Mouse (Mus musculus) Patski (cell line): ENCODE measurements around the gene Vwa7. TPM values are rescaled to one million over a fixed set of nuclear protein-coding genes. Genes with fewer than 3 reads are reported as not detected.

Experiments used
- ATAC-seq: fragments of 100-300 bp; one replicate; pipeline ENCODE4 v1.8.0; 2021
- CTCF ChIA-PET: fragments of 350-600 bp; sonication (Branson Sonifier 250); formaldehyde crosslinking; loops from one replicate; lab custom pipeline; 2022; ENCODE audit warnings: inconsistent platforms; lab: Charles Lee
- POLR2A ChIA-PET: fragments of 350-600 bp; sonication (Branson Sonifier 250); formaldehyde crosslinking; loops from one replicate; lab custom pipeline; 2022; ENCODE audit warnings: antibody characterized with exemption, inconsistent platforms; lab: Charles Lee
- DNase-seq: peaks from one replicate; pipeline ENCODE4 v3.0.0-alpha.2; 2011; ENCODE audit warnings: low read depth, low spot score
- H3K27me3 ChIP-seq: fragments of 371-371 bp; one replicate; pipeline ENCODE4 v1.5.1; 2021
- CTCF ChIP-seq: fragments of 100-300 bp; IDR thresholded peaks from one replicate; pipeline ENCODE4 v1.5.1; 2021
- in situ Hi-C: fragments of 300-500 bp; cut with MboI; formaldehyde crosslinking; loops from 3 replicates; pipeline ENCODE4 v1.11.1; 2018; ENCODE audit warnings: low pct_unique_long_range_greater_than_20kb, mixed read lengths
- polyA plus RNA-seq: library from polyadenylated mRNA; unstranded; gene quantifications from one replicate; pipeline ENCODE4 v1.2.3, GENCODE M21; 2021

The Vwa7 gene
- polyA plus RNA-seq, 1 experiment from 2014 or later: 1.2 TPM

- CTCF ChIA-PET: no interaction called here
- TF ChIP-seq CTCF: no peak
- in situ Hi-C loops: loop anchor here (10.0 kb wide), 1 partner anchor 223 kb away; the partner anchor contains the start of genes Atp6v1g2 and Nfkbil1
Observed at GRCm38 (mm10) chr17:35011440-35011839, 4.9 kb upstream of the Vwa7 start.

GRCm38 (mm10) chr17:35012430-35012829 is 3.9 kb upstream of the Vwa7 start:
- POLR2A ChIA-PET: interaction anchor here (0.7 to 1.9 kb wide), 2 partner anchors 11 to 47 kb away, joined by 3 to 6 read pairs; no protein-coding TSS in a partner anchor
- TF ChIP-seq CTCF: no peak
- no peak for ATAC-seq
- CTCF ChIA-PET: no interaction called here
- in situ Hi-C loops: loop anchor here (10.0 kb wide), 1 partner anchor 222 kb away; the partner anchor contains the start of genes Atp6v1g2 and Nfkbil1
- no peaks in the 10 kb centered on the region for H3K27me3 ChIP-seq
- no peak for DNase-seq

More at GRCm38 (mm10) chr17:35011440-35011839, 4.9 kb upstream of the Vwa7 start:
- DNase-seq (no peak), ATAC-seq (no peak)
- POLR2A ChIA-PET: interaction anchor here (1.9 kb wide), 1 partner anchor 10 kb away, joined by 6 read pairs; no protein-coding TSS in a partner anchor
- no peaks in the 10 kb centered on the region for H3K27me3 ChIP-seq

- H3K27me3 ChIP-seq: no peaks in the 10 kb centered on the region
- TF ChIP-seq CTCF: no peak
- DNase-seq: no peak
- ChIA-PET POLR2A (interaction anchor here (1.9 kb wide), 1 partner anchor 12 kb away, joined by 6 read pairs; no protein-coding TSS in a partner anchor), CTCF (no interaction called here)
- no peak for ATAC-seq
- in situ Hi-C loops: loop anchor here (10.0 kb wide), 1 partner anchor 222 kb away; the partner anchor contains the start of genes Atp6v1g2 and Nfkbil1
Observed at GRCm38 (mm10) chr17:35013221-35013620, 3.2 kb upstream of the Vwa7 start.

- ChIA-PET CTCF (no interaction called here), POLR2A (no interaction called here)
- in situ Hi-C loops: loop anchor here (10.0 kb wide), 1 partner anchor 220 kb away; the partner anchor contains the start of genes Atp6v1g2 and Nfkbil1
- ATAC-seq: no peak
- DNase-seq: no peak
- H3K27me3 ChIP-seq: no peaks in the 10 kb centered on the region
- no peak for TF ChIP-seq CTCF
Observed at GRCm38 (mm10) chr17:35015296-35015695, 1.1 kb upstream of the Vwa7 start.

GRCm38 (mm10) chr17:35016791-35017705 is 669 bp downstream of the Vwa7 start:
- DNase-seq: no peak
- no peak for TF ChIP-seq CTCF
- CTCF ChIA-PET: interaction anchor here (1.4 kb wide), 1 partner anchor 89 kb away, joined by 4 read pairs; no protein-coding TSS in a partner anchor
- in situ Hi-C loops: loop anchor here (10.0 kb wide), 1 partner anchor 218 kb away; the partner anchor contains the start of genes Atp6v1g2 and Nfkbil1
- POLR2A ChIA-PET: interaction anchor here (1.5 kb wide), 1 partner anchor 94 kb away, joined by 4 read pairs; no protein-coding TSS in a partner anchor
- ATAC-seq: no peak
- H3K27me3 ChIP-seq: no peaks in the 10 kb centered on the region

- no peak for ATAC-seq
- no peaks in the 10 kb centered on the region for H3K27me3 ChIP-seq
- in situ Hi-C loops: loop anchor here (10.0 kb wide), 1 partner anchor 217 kb away; the partner anchor contains the start of genes Atp6v1g2 and Nfkbil1
- no peak for DNase-seq
- TF ChIP-seq CTCF: no peak
- CTCF ChIA-PET: interaction anchor here (1.4 kb wide), 1 partner anchor 89 kb away, joined by 4 read pairs; no protein-coding TSS in a partner anchor
- POLR2A ChIA-PET: interaction anchor here (1.0 to 1.5 kb wide), 3 partner anchors 17 to 103 kb away, joined by 3 to 4 read pairs (median 3); partner anchors contain the start of gene Gpank1
Observed at GRCm38 (mm10) chr17:35017706-35018030, 1.3 kb downstream of the Vwa7 start.

GRCm38 (mm10) chr17:35018171-35018570 is 1.8 kb downstream of the Vwa7 start:
- in situ Hi-C loops: loop anchor here (10.0 kb wide), 1 partner anchor 217 kb away; the partner anchor contains the start of genes Atp6v1g2 and Nfkbil1
- TF ChIP-seq CTCF: no peak
- ATAC-seq (no peak), DNase-seq (no peak)
- ChIA-PET POLR2A (interaction anchor here (1.0 to 1.6 kb wide), 3 partner anchors 18 to 103 kb away, joined by 3 read pairs; partner anchors contain the start of gene Gpank1), CTCF (interaction anchor here (1.4 kb wide), 1 partner anchor 88 kb away, joined by 4 read pairs; no protein-coding TSS in a partner anchor)
- no peaks in the 10 kb centered on the region for H3K27me3 ChIP-seq

- in situ Hi-C loops: loop anchor here (5.0 to 10.0 kb wide), 3 partner anchors 42 to 215 kb away; partner anchors contain the start of genes Atp6v1g2 and Nfkbil1
- no peaks in the 10 kb centered on the region for H3K27me3 ChIP-seq
- ATAC-seq: no peak
Observed at GRCm38 (mm10) chr17:35019894-35020293, 3.5 kb downstream of the Vwa7 start.

GRCm38 (mm10) chr17:35020551-35020950 is 4.2 kb downstream of the Vwa7 start:
- no peaks in the 10 kb centered on the region for H3K27me3 ChIP-seq
- CTCF ChIA-PET: interaction anchor here (0.7 to 2.7 kb wide), 14 partner anchors 15 to 87 kb away, joined by 3 to 12 read pairs (median 4); partner anchors contain the start of genes Clic1, Ly6g6e and Ly6g6f
- in situ Hi-C loops: loop anchor here (5.0 kb wide), 2 partner anchors 42 to 92 kb away; no protein-coding TSS in a partner anchor
- DNase-seq (no peak), ATAC-seq (no peak)
- POLR2A ChIA-PET: interaction anchor here (2.1 to 2.2 kb wide), 2 partner anchors 31 to 39 kb away, joined by 9 read pairs; partner anchors contain the start of gene Ddah2
- TF ChIP-seq CTCF: no peak

More at GRCm38 (mm10) chr17:35019894-35020293, 3.5 kb downstream of the Vwa7 start:
- ChIA-PET CTCF (interaction anchor here (0.9 to 2.0 kb wide), 4 partner anchors 8 to 87 kb away, joined by 3 to 8 read pairs (median 3); partner anchors contain the start of gene Sapcd1), POLR2A (interaction anchor here (2.2 kb wide), 1 partner anchor 39 kb away, joined by 9 read pairs; the partner anchor contains the start of gene Ddah2)
- no peak for TF ChIP-seq CTCF
- DNase-seq: no peak
